35 mouse cellular contexts compared by ENCODE assay signal in genomic region chr5:65508395-65508794, GRCm38 (mm10). TPM values are rescaled to one million over a fixed set of nuclear protein-coding genes. Genes with fewer than 3 reads are reported as not detected.
DNase-seq lines count a peak whose midpoint lies in the region; ATAC-seq lines count a peak whose summit lies in the region.
"Had no signal": no experiment of that assay in that cellular context is flagged by ENCODE, and none has a peak within 500 bp of the region (broad histone marks: within the 10 kb centered on the region; RNA-seq: fewer than 3 reads in every experiment).

No protein-coding gene starts in this region.

- DNase-seq in adrenal gland, adult 2 months = peak; percentile 45
- no peak for DNase-seq in adrenal gland, postnatal 25 days
- DNase-seq in heart, adult 11 months = peak; percentile 88
- no peak for DNase-seq in heart, postnatal 14 days
- DNase-seq in NIH3T3 (ENCODE audit: low read depth) = peak; percentile 44
- DNase-seq in adrenal gland, postnatal 36 days = peak; percentile 25 to 36
- no peak for DNase-seq in right cerebral cortex, postnatal 25 days
- DNase-seq: cerebellum, adult 11 months; cerebellum, adult 9-10 months; embryo, embryonic 11 days; heart, adult 2 months; kidney, adult 18-20 months; kidney, postnatal 4 days; liver, postnatal 0 days; lung, postnatal 4 days; retina, postnatal 1 day; right cerebral cortex, postnatal 14 days; spleen, adult 18-20 months; thymus, postnatal 14 days had no signal

- intact Hi-C loops in heart, postnatal 14 days (cut with DNase I) = no loop called here

- no peak for ATAC-seq in megakaryocyte-erythroid progenitor cell, adult 5-6 weeks (replicated peaks; ENCODE audit: low FRiP score, low TSS enrichment, poor library complexity, severe bottlenecking)
- ATAC-seq: forebrain, embryonic 14.5 days; hindbrain, embryonic 16.5 days; liver, postnatal 0 days; midbrain, embryonic 13.5 days; Patski had no signal

RNA-seq across cellular contexts. Expression of gene Gm43552, which starts 15.8 kb away (rescaled TPM):
- 1 to 10 TPM in 1 of 2 experiments, not detected in 1; 1.2 TPM for total RNA-seq in adrenal gland, adult 2 months (2021)
- polyA plus RNA-seq in adrenal gland, adult 2 months (2012; rRNA removed) = 8.3 TPM in 1 of 2 replicates, not detected in the other
- total RNA-seq in adrenal gland, postnatal 25 days (2021) = 10.4 TPM in 1 of 2 replicates, not detected in the other
- 1 to 10 TPM in 1 of 2 experiments, not detected in 1; 1.3 TPM for total RNA-seq in heart, postnatal 14 days (2021)
- total RNA-seq in adrenal gland, postnatal 36 days (2021) = 1 to 10 TPM in 1 of 2 experiments, not detected in 1; 6.0 TPM
- total RNA-seq in megakaryocyte-erythroid progenitor cell, adult 5-6 weeks (2014; fragmentation: Nextera tagmentation) = not detected in 2 replicates
- not detected in 2 replicates for total RNA-seq in megakaryocyte-erythroid progenitor cell, adult 5-6 weeks (2017)
- total RNA-seq: G1E; heart, adult 2 months; heart, postnatal 25 days; left cerebral cortex, postnatal 36 days had no signal
- polyA plus RNA-seq: embryonic facial prominence, embryonic 12.5 days; forebrain, embryonic 14.5 days; heart, adult 2 months; heart, embryonic 14.5 days; hindbrain, embryonic 11.5 days; hindbrain, embryonic 16.5 days; kidney, embryonic 16.5 days; limb, embryonic 13.5 days; liver, embryonic 11.5 days; liver, postnatal 0 days; midbrain, embryonic 13.5 days; Patski; stomach, embryonic 16.5 days; urinary bladder, adult 2 months had no signal

RNA-seq across cellular contexts. Expression of gene Smim14, which starts 28.6 kb away (rescaled TPM):
- 100 to 1,000 TPM; 177 to 196 TPM for total RNA-seq in adrenal gland, adult 2 months (2021)
- 138 and 142 TPM in 2 replicates for polyA plus RNA-seq in adrenal gland, adult 2 months (2012; rRNA removed)
- 129 and 151 TPM in 2 replicates for total RNA-seq in adrenal gland, postnatal 25 days (2021)
- 100 to 1,000 TPM in 1 of 2 experiments, 10 to 100 TPM in 1; 93.4 to 103 TPM for total RNA-seq in heart, postnatal 14 days (2021)
- total RNA-seq in adrenal gland, postnatal 36 days (2021) = 100 to 1,000 TPM; 155 to 187 TPM
- total RNA-seq in megakaryocyte-erythroid progenitor cell, adult 5-6 weeks (2014; fragmentation: Nextera tagmentation) = 23.2 and 24.9 TPM in 2 replicates
- total RNA-seq in megakaryocyte-erythroid progenitor cell, adult 5-6 weeks (2017) = 26.1 and 26.9 TPM in 2 replicates

RNA-seq across cellular contexts. Expression of gene Ube2k, which starts 28.6 kb away (rescaled TPM):
- total RNA-seq in adrenal gland, adult 2 months (2021) = 100 to 1,000 TPM in 1 of 2 experiments, 10 to 100 TPM in 1; 89.5 to 103 TPM
- 3.5 and 5.7 TPM in 2 replicates for polyA plus RNA-seq in adrenal gland, adult 2 months (2012; rRNA removed)
- total RNA-seq in adrenal gland, postnatal 25 days (2021) = 90.0 and 132 TPM in 2 replicates
- total RNA-seq in heart, postnatal 14 days (2021) = 10 to 100 TPM; 62.5 to 66.3 TPM
- total RNA-seq in adrenal gland, postnatal 36 days (2021) = 10 to 100 TPM; 87.3 to 96.5 TPM
- 109 and 117 TPM in 2 replicates for total RNA-seq in megakaryocyte-erythroid progenitor cell, adult 5-6 weeks (2014; fragmentation: Nextera tagmentation)
- 53.3 and 60.8 TPM in 2 replicates for total RNA-seq in megakaryocyte-erythroid progenitor cell, adult 5-6 weeks (2017)

Comparison
In these comparisons a context has a peak if more than half of its experiments do, and no peak if none do; other contexts are left out.
1. DNase-seq: peak in adrenal gland, adult 2 months (single experiment), heart, adult 11 months (single experiment), NIH3T3 (single experiment) and adrenal gland, postnatal 36 days (2 of 2); none in adrenal gland, postnatal 25 days (single experiment), heart, postnatal 14 days (0 of 2) and right cerebral cortex, postnatal 25 days (single experiment).